Mouse (Mus musculus) kidney, postnatal 14 days (tissue): ENCODE results near the gene Jag2.

Experiments used
- DNase-seq: peaks from one replicate; pipeline ENCODE4 v3.0.0; 2022; ENCODE audit warnings: mixed read lengths

Gene Jag2

DNA sequence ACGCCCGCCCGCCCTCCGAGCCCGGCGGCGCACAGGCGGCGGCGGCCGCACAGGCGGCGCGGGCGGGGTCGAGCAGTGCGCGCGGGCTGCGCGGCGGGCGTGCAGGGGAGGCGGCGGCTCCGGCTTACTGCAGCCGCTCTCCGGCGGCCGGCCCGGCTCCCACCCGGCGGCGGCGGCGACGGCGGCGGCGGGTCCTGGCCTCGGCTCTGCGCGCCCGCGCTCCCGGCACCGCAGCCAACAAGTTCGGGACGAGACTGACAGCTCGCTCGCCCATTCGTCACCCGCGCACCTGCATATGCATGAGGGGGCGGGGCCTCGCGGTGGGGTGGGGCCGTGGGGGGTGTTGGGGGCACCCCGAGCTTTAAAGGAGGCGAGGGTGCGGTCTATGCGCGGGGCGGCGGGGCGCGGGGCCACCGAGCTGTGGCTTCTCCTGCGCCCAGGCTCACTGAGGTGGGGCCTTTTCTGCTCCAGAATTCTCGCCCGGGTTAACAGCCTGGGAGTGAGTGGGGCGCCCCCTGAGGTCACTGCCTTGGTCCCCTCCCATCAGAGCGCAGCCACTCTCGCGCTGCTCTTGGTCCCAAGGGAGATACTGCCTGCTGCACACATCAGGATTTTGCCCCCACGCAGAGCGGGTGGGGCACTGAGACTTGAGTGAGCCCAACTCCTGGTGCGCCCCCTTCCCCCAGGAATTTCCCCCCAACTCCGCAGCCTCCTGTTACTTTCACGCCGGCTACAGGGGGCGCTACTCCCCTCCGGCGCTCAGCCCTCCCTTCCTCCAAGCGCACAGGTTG lies at the start of gene Jag2:
Jag2 (minus strand) TSS at position 215 of the 791 bp plus-strand sequence.
- DNase-seq, result peak; percentile 60

DNA sequence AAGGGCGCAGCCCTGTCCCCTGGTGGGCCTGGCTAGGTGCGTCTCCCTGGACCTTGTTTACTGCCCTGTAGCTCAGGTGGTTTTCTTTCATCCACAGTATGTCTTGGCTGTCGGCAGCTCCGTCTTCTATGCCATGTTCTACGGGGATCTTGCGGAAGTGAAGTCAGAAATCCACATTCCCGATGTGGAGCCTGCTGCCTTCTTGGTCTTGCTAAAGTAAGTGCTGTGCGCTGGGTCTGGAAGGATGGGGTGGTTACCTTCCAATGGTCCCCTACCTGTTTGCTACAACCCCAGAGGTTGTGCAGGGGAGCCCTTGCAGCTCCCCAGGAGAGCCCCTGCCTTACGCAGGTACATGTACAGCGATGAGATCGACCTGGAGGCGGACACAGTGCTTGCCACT lies 47.6 kb upstream of the Jag2 start:
- no peak for DNase-seq

DNA sequence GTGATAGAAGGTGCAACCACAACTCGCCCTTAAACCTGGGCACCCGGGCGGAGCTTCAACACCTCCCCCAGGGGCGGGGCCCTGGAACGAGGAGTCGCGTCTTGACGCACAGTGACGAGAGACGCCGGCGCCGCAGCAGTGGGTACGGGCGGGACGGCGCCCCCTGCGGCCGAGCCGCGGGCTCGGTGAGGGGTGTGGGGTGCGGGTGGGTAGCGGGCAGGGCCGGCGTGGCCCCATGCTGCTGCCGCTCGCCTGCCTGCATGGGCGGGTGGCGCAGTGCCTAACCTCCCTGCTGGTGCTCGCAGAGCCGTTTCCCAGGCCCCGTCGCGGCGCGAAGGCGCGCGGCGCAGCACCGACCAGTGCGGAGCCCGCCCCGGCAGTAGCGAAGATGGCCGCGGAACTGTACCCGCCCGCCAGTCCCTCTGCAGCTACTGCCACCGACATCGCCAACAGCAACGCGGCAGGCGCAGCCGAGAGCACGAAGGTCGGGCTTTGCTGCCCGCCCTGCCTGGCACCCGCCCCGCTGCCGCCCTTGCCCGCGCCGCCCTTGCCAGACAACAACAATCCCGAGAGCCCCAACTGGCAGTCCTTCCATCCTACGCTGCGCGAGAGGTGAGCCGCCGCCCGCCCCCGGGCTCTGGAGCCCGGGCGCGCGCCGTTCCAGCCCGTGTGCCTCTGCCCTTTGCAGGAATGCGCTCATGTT lies 46.9 kb upstream of the Jag2 start, which contains the start of gene Btbd6:
Btbd6 (plus strand) TSS at position 112 of the 703 bp plus-strand sequence.
- peak; percentile 95 for DNase-seq

DNA sequence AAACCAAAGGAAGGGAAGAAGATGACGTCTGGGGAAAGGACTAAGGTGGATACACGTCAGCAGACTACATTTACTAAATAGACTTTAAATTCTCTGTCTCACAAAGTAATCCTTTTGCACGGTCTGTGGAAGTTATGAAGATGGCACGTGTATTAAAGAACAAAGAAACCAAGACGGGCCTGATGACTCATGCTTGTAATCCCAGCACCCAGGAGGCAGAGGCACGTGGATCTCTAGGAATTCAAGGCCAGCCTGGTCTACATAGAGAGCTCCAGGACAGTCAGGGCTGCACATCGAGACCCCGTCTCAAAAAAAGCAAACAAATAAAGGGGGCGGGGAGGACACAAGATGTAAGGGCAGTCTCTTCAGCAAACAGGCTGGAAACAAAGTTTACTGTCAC lies 45.2 kb upstream of the Jag2 start:
- DNase-seq, result no peak

DNA sequence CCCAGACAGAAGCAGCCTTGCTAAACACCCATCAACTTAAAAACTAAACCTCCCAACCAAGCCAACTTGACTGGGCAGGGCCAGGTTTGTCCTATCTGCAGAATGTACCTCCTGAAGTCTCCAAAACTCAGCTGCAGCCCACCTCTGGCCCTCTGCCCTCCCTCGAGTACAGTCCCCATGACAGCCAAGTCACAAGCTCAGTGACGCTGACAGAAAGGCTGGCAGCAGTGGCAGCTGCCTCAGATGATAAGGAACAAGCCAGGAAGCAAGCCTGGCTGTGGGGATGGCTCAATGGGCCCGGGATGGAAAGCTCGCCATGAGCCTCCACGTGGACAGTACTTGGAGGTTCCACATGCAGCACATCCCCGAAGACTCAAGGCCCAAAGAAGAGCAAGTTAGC lies 40.0 kb upstream of the Jag2 start:
- no peak for DNase-seq

DNA sequence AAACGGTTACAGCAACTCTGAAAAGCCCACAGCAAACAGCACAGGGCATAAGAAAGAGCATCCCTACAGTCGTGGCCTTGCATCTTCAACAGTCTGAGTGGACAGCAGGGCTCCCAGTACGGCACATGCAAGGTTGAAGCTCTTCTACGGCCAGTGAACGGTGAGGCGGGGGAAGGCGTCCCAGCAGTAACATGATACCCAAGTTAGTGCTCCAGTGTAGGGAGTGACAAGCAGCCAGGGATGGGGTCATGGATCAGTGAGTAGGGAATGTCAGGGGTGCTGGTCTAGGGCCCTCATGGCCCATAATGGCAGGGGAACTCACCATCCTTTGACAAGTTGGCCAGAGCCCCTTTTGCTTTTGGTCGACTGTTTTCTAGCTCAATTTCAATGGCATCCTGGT lies 39.4 kb upstream of the Jag2 start:
- DNase-seq, result no peak

DNA sequence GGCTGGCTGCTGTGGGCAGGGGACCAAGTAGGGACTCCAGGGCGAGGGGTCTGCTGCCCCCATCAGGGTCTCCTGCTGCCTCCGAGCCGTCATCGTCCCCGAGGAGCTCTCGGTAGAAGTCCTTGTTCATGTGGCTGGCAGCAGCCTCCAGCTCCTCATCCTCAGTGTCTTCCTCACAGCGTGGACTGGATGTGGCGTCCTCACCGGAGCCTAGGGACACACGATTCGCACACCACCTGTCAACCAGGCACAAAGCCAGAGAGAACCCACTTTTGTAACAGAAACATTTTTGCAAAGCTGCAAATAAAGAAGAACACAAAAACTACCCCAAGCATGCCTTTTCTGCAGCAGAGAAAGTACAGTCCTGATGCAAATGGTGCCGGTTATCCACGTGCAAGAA lies 36.2 kb upstream of the Jag2 start:
- DNase-seq, result no peak

DNA sequence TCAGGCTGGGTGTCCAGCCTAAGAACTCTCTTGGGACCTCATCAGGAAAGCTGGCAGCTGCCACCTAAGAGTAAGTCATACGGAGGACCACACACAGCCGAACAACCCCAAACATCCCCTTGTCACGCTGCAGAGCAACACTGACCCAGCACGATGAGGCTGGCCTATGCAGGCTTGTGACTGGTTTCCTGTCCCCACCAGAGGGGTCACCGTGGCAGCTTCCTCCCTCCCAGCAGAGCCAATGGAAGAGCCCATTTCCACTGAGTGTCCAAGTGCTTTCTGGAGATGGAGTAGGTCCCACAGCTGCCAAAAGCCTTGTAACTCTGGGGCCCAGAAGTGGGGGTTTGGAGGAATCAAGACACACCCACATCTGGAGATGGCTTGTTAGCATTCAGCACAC lies 32.3 kb upstream of the Jag2 start:
- DNase-seq, result peak; percentile 42

DNA sequence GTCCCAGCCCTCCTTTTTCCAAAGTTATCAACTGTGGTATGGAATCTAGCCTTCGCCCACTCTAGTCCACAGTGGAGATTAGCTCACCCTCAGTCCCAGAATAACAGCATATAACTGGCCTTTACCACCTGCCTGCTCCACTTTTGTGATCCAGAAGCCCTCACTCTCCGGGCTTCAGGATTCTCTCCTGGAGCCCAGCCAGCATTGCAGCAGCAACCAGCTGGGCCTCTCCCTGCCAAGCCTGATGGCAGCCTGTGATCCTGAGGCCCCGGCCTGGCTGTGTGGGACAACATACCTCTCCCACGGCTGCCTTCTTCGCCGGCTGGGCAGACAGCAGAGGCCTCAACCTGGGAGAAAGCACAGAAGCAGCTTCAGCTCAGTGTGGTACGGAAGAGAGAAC lies 31.9 kb upstream of the Jag2 start:
- no peak for DNase-seq

DNA sequence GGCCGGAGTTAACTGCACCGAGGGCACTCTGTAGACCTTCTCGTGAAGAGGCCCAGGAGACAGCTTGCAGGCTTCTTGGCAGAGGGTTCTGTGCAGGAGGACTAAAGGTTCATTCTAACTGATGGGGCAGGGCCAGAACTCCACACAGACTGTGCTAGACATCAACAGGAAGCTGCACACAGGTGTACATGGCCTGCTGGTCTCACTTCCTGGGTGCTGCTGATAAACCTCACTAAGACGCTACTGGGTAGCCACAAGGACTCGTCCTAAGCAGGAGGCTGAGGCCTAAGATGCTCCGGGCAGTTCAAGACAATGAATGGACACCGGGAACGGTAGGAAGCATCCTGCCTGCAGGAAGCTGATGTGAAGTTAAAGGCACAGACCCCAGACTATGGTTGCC lies 29.8 kb upstream of the Jag2 start:
- no peak for DNase-seq

DNA sequence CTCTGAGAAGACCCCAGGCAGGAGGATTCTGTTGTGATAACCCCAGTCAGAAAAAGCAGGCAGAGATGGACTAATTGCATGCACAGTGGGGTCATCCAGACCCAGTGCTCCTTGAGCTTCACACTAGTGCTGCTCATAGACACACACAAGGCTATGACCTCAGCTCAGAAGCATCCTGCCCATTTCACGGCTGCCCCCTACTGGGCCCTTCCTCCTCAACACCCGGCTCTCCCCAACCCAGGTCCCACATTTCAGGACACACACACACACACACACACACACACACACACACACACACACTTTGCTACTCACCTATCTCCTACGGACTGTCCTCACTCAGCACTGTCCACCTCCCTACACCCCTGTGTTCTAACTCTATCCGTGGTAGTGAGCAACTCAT lies 28.7 kb upstream of the Jag2 start:
- peak; percentile 56 for DNase-seq

DNA sequence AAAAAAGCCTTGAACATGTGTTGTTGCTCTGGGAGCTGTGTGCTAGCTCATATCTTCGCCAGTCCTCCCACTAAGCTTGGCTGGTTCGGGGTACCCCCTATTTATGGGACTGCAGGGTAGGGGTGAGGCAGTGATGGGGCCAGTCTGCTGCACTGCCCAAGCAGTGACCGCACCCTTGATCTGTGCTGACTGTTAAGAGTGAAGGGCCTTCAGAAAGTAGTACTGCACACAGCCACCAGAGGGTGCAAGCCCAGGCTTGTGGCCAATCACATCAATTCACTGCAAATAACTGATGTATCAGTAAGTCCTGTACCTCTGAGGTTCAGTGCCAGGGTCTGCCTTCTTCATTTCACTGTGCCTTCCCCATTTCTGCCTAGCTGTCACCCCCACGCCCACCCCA lies 26.2 kb upstream of the Jag2 start:
- peak; percentile 83 for DNase-seq

DNA sequence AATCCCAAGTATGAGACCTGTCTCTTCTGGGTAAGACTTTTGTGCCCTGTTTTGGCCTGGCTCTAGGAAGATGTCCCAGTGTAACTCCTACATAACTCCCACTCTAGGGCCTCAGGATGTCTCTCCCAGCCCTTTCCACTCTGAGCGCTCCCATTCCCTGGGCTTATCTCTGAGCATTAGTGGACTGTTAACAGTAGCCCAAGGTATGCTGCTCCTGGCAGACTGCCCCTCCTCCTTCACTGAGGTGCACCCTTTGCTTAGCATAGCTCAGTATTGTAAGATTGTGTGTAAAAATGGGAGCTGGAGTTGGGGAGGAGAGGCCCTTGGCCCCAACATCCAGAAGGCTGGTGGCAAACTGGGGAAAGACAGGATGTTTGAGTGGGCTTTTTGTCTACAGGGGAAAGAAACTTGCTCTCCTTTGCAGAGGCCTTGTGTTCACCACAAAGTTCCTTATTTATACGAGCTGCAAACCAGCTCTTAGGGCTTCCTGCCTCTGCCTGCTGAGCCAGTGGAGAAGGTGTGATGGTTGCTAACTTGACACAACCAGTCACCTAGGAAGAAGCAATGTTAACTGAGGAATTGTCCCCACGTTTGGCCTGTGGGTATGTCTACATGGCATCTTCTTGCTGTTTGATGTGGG lies 23.5 kb upstream of the Jag2 start:
- DNase-seq, result no peak

DNA sequence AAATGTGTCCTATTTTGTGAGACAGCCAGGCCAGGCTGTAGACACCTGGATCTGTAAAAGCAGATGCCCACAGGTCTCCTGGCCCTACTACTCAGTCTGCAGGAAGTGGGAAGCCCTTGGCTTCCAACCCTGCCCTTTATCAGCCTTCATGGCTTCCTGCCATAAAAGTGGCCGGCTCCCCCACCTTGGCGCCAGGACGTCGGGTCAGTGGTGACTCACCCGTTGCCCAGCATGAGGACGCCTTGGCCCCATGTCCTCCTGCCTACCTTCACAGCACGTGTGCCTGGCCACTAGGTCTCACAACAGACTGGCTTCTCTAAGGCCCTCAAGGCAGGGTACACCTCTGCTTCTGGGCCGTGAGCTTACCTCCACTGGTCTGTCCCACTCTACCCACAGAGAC lies 22.9 kb upstream of the Jag2 start:
- DNase-seq, result peak; percentile 63

DNA sequence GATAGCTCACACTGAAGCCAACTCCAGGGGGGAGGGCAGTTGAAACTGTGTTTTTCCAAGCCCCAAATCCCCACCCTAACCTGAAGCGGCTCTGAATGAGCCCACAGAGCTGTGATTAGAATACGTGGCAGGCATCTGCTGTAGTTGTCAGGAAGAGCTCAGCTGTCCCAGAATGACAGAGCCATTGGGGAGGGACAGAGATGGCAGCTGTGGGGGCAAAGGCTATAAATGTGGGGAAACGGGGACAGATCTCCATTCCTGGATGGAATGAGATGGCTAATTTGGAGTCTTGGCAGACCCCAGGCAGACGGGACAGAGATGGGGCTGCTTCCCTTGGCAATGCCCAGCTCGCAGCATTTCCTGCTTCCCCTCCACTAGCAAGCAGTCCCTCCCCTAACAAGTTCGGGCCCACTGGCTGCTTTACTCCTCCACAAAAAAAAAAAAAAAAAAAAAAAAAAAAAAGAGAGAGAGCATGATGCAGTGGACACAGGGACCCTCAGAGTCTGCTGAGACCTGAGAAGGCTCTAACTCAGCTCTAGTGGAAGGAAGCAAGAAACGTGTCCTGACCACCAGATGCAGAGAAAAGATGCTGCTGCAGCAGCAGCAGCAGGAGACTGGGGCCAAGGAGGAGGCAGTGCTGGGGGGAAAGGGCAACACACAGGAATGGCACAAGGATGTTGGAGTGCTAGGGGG lies 21.7 kb upstream of the Jag2 start:
- DNase-seq, result no peak

DNA sequence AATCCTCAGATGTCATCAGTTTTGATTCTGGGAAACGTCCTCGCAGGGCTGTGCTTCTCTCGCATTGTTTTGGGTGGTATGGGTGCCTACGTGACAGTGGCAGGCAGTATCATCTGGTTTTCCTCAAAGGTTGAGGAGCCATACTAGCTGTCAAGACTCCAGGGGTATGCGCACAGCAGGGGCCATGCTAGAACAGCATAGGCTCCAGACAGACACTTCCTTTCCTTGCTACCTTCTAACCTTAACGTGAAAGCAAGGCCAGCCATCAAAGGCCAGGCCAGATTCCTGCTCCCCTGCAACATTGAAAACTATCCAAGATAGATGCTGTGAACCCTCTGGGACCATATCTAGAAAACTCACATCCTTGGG lies 21.2 kb upstream of the Jag2 start:
- DNase-seq, result no peak

DNA sequence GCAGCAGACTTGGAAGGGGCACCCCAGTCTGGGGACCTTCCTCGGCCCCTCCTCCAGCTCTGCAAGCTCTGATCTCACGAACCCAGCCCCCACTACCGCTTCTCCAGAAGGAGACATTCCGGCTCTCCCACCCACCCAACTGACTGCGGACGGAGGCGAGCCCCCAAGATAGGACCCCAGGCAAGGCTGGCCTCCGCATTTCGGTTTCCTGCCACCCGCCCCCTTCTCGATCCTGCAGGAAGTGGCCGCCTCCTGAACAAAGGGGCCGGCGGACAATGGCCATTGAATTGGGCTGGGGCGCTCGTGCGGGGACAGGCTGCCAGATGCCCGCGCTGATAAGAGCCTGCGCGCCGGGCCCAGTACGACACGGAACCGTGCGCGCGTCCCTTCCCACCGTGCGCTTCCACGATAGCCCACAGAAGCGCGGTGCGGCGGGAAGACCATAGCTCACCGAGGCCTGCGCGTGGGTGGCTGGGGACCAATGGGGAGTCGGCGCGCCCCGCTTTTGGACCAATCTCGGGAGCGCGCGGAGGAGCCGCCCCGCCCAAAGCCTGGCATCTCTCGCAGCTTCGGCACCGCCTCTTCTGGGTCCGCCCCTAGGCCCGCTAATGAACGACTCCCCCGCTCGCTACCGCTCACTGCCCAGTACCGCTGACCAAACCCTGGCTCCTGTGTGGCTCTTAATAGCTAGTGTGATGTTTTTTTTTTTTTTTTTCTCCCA lies 20.6 kb upstream of the Jag2 start:
- peak; percentile 93 for DNase-seq

DNA sequence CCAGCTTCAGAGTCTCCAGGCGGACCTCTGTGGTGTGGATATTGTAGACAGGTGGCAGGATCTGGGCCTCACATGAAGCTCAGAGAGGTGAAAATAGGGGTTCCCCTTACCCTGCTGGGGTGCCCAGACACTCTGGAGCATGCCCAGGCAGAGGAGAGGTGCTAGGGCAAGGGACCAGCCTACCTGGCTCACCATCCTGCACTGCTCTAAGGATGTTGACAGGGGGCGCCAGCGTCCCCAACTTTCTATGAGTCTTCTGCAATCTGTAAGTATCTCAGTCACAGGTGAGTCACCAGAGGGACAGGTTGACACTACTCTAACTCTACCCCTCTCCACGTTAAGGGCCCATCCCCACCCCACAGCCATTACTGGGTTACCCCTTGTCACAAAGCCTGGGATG lies 17.7 kb upstream of the Jag2 start:
- no peak for DNase-seq

DNA sequence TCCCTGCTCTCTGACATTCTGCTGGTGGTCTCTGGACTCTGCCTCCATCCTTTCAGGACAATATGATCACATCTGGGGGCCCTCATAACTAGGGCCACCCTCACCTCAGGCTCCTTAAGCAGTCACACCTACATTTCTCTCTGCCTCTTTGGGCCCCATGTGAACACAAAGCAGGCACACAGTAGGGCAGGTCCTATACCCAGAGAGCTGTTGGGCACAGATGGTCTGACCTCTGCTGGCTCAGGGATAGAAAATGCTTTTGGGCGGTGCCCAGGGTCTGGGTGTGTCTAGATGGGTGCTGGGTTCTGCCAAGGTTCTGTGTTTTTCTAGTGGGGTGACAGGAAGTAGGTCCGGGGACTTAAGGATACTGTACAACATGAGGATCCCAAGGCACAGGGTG lies 14.1 kb upstream of the Jag2 start:
- DNase-seq, result no peak

DNA sequence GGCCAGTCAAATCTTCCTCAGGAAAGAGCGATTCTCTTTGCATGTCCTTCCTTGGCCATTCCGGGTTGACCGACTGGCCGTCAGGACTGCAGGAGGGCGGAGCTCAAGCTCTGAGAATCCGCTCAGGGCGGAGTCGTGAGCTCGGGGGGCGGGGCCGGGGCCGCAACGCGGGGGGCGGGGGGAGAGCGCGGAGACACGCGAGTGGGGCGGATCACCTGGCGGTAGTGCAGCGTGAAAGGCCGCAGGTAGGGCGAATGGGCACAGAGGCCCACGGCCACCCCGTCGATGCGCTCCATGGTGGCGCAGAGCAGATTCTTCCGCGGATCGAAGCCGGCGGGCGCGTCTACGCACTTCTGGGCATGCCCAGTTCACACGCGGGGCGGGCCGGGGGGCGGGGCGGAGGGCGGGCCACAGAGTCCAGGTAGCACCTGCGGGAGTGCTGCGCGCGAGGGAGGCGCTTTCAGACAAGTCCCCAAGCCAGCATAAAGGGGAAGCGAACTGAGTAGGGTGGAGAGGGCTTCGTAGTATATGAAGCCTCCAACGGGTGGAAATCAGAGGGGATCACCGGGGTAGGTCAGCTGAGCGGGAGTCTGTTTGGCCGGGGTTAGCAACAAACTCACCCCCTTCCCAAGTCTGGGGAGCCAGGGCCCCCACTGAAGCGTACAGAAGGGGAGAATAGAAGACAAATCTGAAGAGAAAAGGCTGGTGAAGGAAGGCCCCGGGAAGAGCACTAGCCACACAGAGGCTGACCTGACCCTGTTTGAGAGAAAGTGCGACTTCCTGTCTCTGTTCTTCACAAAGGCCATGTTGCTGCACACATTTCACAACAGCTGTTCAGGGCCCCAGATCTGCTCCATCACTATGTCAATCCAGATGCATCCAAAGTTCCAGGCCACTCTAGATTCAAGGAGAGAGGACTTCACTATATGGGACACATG lies 12.5 kb upstream of the Jag2 start, which contains the start of gene Nudt14:
Nudt14 (minus strand) TSS at position 349 of the 938 bp plus-strand sequence.
- peak; percentile 90 for DNase-seq

DNA sequence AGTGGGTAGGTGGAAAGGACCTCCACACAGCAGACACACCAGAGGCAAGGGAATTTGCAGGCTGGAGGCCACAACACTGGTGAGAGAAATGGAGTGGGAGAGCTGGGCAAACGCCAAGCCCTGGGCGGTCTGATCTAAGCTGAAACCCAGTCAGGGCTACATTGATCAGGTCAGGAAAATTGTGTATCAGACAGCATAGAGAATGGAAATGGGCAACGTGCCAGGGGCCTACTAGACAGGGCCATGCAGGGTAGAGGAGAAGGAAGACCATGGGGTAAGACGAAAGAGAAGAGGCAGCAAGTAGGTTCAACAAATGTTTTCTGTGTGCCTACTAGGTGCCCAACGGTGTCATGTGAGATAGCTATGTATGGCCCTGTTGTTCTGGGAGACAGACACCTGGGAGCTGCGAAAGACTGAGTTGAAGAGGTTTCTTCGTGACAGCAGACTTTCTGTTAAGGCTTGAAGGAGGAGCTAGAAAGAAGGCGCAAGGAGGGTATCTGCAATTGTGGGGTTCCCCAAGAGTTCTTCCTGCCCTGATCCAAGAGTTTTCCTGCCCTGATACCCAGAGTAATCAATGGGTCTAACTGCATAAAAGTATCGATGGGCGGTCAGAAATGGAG lies 11.7 kb upstream of the Jag2 start:
- DNase-seq, result peak; percentile 52
